Mouse (Mus musculus): Measurements from ENCODE around the gene Jak1.

Gene Jak1

DNA sequence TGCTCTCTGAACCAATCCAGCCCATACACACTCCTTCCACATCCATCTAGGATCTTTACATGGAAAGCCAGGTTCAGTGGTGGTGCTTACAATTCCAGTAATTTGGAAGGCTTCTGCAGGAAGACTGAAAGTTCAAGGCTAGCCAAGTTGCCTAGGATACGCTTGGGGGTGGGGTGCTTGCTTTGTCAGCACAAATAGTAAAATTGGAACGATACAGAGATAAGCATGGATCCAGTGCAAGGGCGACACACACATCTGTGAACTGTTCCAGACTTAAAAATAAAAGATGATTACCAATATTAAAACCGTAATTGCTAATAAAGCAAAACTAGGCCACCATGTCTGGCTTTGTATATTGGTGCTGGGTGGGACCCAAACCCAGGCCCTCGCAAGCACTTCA, 78.5 kb downstream of the Jak1 start:
- no peak for DNase-seq

DNA sequence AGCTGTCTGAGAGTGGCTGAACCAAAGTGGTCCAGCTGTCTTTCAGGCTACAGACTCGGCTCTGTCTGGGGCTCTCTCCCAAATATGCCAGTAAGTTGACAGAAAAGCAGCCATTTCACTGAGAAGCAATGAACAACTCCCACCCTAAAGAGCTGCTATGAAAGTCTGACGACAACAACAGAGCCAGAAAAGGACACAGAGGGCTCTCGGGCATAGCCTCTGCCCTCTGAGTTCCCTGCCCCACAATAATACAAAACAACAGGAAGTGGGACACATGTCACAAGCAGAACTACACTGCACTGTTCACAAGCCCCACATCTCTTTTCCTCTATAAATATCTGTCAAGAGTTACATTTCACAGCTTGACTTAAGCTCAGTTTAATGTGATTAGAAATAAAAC, 79.9 kb downstream of the Jak1 start:
- DNase-seq: no peak

DNA sequence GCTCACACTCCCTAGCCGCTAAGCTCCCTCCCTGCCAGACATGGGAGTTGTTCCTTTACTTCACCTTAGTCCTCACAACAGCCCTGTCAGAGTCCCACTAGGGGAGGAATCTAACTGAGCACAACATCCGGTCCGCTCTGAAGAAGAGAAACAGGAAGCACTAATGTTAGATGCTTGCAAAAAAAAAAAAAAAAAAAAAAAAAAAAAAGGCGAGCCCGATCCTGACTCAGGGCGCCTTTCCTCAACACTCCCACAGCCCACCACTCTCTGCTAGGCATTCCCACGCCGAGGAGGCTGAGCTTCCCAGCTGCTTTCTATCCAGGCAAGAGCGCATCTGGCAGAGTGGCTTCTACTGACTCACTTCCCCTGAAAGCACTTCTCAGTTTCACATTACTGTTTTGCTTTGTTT, 82.5 kb downstream of the Jak1 start:
- DNase-seq: peak; percentile 45 to 78

DNA sequence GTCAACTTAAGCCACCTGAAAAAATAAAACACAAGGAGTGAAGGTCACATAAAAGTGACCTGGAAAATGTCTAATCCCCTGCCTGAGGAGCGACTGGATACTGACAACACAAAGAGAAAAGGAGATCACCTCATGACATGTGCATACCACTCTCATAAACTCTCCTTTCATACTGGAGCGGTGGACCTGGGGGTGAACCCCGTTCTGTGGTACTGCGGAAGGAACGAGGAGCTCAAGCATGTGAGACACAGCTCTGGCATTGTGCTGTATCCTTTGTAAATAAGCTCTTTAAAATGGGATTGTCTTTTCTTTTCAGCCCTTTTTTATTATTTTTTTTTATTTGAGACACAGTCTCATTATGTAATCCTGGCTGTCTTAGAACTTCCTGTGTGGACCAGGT, 84.4 kb downstream of the Jak1 start:
- DNase-seq: no peak

DNA sequence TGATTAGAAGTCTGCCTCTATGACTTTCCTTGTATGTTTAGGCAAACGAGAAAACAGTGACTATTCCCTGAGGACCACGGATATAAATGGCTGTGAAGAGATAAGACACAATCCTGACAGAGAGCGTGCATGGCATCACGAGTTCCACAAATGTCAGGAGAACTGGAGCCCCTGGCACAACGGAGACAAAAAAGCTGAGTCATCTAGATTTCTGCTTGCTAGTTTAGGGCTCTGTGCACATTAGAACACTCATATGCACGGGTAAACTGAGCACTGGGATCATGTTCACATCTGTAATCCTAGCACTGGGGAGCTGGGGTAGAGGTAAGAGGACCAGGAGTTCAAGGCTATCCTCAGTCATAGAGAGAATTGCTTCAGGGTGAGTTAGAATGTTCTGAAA, 85.2 kb downstream of the Jak1 start:
- no peak for DNase-seq

DNA sequence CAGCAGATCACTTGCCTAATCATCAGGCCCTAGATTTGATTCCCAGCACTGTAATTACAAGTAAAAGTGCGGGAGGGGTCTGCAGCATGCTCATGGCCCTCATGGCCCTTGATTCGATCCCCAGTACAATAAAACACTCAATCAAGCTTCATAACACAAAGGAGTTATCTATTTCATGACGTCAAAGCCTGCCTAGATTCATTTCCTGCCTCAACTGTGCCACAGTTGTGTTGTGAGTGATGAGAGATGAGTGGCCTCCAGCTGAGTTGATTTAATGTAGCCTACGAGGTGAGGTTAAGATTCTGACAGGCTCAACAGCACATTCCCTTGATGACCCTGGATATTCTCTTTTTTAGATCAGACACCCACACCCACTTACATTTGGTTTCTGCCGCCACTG, 86.0 kb downstream of the Jak1 start:
- no peak for DNase-seq

DNA sequence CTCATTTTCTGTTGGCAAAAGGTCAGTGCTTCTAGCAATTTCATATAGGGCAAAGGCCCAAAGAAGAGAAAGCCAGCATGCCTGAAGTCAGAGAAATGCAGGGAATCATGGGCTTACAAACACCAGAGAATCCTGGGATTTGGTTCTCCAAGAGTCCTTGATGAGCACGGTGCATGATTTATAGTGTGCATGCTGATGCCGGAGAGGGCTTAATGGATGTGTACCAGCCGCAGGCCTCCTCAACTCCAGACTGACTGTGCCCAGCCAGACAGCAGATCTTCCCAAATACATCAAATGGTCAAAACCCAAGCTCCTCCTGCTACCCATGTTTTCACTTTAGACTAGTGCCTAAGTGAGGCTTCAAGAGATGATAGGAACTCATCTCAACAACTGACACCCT, 87.3 kb downstream of the Jak1 start:
- DNase-seq: no peak

DNA sequence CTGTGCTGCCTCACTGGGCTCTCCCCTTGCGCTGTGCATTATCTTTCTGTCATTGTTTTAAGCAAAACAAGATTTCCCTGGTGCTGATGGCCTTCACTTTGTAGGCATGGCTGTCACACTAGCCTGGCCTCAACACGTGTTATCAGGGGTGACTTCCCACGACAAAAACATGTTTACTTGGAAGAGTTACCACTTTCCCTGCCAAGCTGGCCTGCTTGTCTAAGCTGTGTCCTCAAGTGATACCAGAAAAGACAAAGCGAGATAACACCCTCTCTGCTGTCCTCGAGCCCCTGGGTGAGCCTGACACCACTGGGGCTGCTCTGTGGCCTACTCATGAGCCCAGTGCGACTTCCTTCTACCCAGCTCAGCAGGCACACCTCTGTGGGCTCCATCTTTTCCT, 89.0 kb downstream of the Jak1 start:
- no peak for DNase-seq

DNA sequence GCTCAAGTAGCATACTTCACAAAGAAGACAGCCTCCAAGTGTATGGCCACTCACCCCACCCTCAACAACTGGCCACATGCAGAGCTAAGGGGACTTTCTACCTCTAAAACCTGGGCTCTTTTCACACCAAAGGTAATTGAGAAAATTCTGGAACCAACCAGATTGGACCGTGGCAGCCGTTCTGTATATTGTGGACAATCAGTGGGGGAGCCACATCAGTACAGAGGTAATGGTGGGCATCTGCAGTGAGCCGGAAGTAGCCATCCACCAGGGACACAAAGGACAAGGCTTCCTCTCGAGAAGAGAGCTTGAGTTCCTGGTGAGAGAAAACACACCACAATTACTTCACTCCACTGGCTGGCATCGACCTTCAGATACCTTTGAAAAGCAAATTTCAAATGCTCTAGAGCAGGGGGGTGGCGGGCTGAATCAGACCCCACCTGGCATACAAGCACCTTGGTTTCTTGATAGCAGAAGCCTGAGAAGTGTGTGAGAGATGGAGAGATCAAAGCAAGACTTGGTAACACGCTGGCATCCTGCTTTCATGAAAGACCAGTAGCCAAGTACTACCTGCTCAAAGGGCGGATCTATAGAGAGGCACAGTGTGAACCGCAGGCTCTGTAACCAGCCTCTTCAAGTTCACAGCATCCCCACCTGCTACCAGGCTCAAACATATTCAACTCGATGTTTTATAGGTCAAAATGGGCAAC, 90.0 kb downstream of the Jak1 start:
- peak in 1 of 2 experiments; percentile 56 for DNase-seq

DNA sequence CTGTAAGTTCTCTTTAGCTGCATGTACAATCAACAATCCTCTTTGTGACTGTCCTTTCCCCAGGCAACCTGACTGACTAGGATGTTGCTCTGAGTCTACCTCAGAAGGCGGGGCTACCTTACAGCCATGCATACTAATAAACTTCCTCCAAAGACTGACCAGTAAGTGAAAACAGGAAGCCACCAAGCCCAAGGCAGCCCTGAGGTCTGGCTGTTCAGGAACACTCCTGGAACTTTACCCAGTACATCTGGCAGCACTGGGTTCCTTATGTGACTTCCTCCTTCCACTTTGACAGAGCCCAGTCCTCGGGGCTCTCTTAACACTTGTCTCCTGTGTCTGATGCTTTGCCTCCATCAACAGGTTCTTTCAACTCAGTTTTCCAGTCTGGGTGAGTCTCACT, 92.3 kb downstream of the Jak1 start:
- DNase-seq: no peak

DNA sequence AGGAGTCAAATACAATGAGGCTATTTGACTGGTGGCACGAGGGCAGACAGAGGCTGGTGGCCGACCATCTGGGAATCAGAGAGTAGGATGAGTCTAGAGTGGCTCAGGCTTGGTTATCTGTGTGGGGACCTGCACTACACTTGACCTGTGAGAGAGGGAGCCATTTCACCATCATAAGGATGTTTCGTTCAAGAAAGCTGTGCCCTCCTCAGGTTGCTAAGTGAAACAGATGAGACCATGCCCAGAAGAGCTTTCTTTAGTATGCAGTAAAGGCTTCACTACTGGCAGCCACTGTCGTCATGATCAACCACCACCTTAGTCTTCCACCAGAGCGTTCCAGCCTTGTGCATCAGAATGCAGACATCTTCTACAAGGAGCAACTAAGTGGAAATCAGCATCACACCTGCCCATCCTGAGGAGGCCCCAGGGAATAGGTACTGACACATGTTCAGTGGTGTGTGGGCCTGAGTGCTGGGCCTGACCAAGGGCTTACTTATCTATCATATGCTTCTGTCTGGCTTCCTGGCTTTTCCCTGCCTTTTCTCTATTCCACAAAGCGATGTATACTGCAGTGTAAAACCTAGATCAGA, 96.8 kb downstream of the Jak1 start:
- DNase-seq: peak in 1 of 2 experiments; percentile 61

DNA sequence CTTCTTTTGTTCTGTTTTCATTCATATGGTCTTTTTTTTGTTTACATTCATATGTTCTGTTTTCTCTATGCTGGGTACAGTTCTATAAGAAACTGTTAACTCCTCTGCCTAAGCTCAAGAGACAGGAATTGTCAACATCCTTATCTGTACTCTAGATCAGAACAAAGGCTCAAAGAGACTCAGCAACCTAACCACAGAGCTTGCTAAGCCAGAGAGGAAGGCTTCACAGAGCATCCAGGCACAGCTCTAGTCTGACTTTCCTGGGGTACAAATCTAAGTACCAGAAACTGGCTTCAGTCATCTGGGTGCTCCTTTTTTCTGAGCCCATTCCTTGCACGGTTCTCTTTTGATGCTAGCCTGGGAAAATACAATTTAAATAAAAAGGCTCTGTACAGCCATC, 97.3 kb downstream of the Jak1 start:
- peak in 1 of 2 experiments; percentile 49 for DNase-seq

DNA sequence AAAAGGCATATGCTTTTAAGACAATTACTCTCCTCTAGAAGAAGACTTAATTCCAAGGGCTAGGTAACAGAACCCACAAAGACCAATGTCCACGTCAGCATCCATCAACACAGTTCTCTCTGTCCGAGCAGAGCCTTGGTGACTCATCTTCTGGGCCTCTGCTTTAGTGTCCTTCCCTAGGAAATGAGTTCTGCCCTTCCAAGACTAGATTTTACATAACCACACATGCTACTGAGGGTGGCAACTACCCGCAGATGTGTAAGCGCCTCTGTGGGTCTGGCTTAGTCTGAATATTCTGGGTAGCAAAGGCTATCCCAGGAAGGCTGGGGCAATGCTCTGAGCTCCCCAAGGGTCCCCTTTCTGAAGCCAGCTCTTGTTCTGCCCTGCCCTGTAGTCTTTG, 99.3 kb downstream of the Jak1 start:
- no peak for DNase-seq

DNA sequence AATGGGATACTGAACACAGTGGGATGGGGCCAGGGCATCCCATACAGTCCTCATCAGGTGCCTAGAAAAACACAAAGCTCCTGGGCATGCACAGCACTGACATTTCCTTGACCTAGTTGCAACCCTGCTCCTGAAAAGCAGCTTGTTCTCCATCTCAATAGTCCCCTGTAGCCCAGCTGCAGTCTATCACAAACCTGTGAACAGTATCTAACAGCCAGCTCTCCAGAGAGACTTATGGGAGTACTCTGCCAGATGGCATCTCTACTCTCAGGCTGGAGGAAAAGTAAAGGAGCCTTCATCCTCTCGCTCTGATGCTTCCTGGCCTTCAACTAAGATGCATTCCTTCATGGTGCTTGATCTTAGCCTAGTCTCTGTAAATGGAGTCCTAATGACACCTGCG, 100.4 kb downstream of the Jak1 start:
- DNase-seq: no peak

DNA sequence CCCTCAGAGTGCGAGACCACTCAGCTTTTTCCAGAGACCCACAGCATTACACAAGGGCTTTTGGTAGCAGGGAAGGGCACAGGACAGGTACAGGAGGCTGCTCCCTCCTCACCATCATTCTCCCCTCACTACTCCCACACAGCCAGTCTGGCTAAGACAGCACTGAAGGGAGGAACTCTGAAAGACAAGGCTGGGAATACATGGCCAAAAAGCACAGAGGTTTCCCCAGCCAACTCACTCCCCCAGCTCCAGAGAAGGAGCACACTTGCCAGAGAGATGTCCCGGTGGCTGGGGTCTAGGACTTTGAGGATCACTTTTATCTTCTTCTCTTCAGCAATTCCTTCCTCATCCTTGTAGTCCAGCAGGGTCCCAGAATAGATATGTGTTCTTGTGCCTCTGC, 100.9 kb downstream of the Jak1 start:
- DNase-seq: no peak

DNA sequence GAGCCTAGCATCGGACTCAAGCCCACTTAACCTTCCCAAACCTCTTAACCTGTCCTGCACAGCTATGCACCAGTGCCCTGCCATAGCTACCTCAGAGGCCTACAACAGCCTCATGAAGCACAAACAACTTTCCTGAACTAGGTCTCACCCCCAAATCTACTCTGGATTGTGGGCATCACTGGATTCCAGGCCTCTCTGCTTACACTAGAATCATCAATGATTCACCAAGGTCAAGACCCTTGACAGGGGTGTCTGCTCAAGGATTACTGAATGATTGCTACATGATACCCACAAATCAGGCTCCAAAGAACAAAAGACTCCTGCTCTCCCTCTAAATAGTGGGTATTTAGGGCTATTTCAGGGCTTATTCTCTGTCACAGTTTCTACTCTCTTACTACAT, 104.3 kb downstream of the Jak1 start:
- no peak for DNase-seq

DNA sequence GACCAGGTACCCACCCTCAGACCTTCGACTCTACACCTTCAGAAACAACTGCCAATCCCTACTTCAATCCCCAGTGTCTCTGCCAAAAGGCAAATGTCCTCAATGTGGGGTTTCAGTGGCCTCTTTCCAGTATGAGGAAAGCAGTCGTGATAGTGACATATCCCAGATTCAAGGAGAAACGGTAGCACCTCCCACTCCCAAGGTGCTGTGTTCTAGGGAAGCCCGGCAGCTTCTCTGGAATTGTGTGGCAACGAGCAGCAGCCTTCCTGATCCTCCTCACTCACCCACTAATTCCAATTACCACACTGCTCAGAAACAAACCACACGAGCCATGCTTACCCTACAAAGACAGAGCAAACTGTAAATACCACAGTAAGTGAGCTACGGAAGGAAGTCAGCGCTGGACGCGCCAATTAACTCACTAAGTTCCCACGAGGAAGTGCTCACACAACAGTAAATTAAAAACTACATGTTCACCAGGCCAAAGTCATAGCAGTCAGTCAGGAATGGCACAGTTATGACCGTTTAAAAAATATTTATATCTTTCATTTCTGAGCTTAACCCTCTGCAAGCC, 105.8 kb downstream of the Jak1 start:
- no peak for DNase-seq

DNA sequence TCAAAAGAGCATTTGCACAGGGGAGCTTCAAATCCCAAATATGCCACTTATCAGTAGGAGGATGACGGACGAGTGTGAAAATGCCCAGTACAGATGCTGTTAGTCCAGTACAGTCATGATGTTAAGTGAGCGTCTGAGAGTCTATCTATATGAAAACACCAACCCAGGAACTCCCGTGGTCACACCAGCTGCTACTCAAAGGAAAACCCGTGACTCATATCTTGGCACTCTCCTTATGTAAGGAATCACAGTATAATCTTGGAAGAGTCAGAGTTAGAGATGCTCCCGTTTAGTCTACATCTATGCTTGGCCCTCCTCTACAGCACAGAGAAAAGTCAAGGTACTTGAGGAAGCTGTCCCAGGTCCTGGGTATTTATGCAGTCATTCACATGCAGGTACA, 106.8 kb downstream of the Jak1 start:
- DNase-seq: no peak

DNA sequence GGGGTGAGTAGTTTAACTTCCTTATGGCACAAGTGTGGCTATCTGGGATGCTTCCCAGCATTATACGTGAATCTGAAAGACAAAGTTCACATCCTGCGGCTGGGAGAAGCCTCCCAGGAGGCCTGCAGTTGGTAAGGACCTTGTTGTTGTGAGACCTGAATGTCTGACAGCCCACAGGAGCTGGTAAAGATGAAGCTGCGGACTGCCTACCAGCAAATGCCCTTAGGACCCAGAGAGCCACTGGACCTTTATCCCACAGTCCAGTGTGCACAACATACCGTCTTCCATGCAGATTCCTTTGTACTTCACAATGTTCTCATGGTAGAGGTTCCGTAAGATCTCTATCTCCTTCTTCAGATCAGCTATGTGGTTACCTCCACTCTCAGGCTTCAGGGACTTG, 107.6 kb downstream of the Jak1 start:
- no peak for DNase-seq

DNA sequence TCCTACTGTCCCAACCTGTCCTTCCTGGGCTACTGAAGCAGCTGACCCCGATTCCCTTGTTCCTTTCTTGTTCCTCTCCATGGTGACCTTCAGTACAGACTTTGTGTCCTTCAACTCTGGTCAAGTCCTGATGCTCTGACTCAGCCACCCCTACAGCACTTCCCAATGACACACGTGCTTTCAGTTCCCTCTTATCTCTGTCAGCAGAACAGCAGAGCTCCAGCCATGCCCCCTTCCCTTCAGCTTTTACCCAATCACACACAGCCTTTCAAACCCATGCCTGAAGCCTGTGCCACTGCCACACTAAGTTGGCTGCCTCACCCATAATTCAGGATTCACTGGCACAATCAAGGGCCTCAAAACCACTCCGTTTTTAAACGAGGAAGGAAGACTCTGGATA, 109.5 kb downstream of the Jak1 start:
- no peak for DNase-seq

DNA sequence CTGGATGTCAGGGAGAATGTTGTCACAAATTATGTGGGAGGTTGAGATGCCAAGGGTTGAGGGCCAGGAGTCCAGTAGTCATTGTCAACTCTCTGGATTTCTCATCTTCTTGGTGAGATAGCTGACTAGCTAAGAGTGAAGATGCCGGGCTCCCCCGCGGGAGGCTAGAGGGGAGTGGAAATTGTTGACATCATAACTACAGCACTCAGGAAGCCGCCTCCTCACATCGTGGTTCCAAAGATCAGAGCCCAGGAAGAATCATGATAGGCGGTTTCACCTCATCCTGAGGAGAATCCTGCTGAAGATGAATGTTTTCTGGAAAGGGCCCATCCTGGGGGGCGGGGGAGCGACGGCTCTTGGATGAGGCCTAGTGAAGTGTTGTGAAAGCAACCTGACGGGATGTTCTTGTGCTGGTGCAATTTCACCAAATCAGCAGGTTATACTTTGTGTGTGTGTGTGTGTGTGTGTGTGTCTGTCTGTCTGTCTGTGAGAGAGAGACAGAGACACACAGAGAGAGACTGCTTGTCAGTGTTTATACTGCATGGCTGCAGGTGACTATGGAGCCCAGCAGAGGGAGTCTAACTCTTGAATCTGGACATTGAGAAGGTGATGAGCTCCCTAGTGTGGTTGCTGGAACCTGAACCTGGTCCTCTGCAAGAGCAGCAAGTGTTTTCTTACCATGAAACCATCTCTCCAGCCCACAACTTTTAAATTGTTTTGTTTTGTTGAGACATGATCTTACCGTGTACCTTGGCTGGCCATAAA, 118.0 kb downstream of the Jak1 start:
- DNase-seq: no peak

DNA sequence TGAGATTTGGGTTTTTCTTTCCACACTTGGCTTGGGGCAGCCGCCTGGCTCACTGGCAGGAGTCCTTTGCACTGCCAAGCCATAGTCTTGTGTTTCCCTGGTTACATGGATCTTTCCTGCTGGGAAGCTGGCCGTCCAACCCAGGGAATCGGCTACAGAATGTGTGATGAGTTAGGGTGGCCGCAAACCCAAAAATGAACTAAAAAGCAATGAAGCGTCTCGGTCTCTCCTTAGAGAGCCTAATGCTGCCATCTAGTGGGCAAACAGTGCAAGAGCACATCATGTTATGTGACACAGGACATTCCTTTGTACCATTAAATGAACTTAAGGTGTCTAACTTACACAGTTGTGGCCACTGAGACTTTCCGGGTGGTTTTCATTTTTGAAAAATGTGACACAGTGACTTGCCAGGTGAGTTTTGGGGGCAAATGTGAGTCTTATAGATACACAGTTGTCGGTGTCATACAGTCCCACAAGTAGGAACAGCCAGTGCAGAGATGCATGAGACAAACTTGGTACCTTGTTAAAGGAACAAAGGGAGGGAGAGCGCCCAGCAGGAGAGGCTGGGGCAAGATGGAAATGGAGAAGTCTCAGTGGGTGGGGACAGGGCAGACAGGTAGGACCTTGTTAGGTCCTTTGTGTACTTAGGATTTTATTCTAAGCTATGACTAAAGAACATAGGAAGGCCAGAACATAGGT, 118.9 kb downstream of the Jak1 start:
- DNase-seq: peak in 1 of 2 experiments; percentile 44

DNA sequence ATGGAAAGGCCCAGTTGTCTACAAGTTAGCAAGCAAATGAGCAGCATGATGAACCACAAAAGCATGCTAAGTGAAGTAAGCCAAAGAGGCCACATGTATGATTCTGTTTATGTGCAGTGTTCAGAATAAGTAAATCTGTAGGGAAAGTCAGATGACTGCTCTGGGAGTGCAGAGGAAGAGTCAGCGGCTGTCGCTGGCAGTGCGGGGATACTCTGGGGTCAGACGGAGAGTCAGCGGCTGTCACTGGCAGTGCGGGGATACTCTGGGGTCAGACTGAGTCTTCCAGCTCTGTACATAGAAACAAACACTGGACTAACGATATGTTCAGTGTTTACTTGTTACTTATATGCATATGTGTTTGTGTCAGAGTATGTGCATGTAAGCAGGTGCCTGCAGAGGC, 120.3 kb downstream of the Jak1 start:
- no peak for DNase-seq
